Mouse (Mus musculus) lung, postnatal 0 days (tissue): ENCODE measurements around the gene Aebp2.

ENCODE experiments used
- CTCF ChIP-seq: IDR thresholded peaks from 2 replicates; pipeline ENCODE4 v1.5.1; 2016; ENCODE audit warnings: antibody characterized with exemption, mild to moderate bottlenecking
- EP300 ChIP-seq: IDR thresholded peaks from 2 replicates; pipeline ENCODE4 v1.6.1; 2016; ENCODE audit warnings: antibody characterized with exemption, mild to moderate bottlenecking, control low read depth

- no peak for TF ChIP-seq CTCF
- TF ChIP-seq EP300: no peak
Measured at GRCm38 (mm10) chr6:140677960-140678359, 55.5 kb downstream of the Aebp2 start.
